Mouse (Mus musculus): ENCODE results near the gene Pes1.
"Not testable (repeated sequence)": the region's sequence is repeated elsewhere in the genome, so short reads cannot be mapped to it uniquely, and the experiment has no call there.

GRCm38 (mm10) chr11:4022111-4022510 is 58.3 kb downstream of the Pes1 start:
- not testable (repeated sequence) for TF ChIP-seq MAFK (IDR thresholded peaks at IDR 0.05; ENCODE audit: insufficient read depth, low read depth, low read length); HCFC1 (IDR thresholded peaks at IDR 0.05; ENCODE audit: borderline replicate concordance, insufficient read depth, low read length); ZC3H11A (IDR thresholded peaks at IDR 0.05; ENCODE audit: borderline replicate concordance, low read depth, low read length)

All from ES-E14 (cell line).